Mouse (Mus musculus) layer of hippocampus, adult 18-20 months (tissue): Measurements from ENCODE around the gene Tbc1d8b. TPM values are rescaled to one million over a fixed set of nuclear protein-coding genes. Genes with fewer than 3 reads are reported as not detected.

Experiments used
- DNase-seq, 2 experiments: peaks; one replicate each; pipeline ENCODE4 v3.0.0; 2022; ENCODE audit warnings: low spot score in 2 of 2
- total RNA-seq, 2 experiments: library from RNA; stranded (reverse); gene quantifications; 2 replicates each; pipeline ENCODE4 v1.2.3; 2021

Gene Tbc1d8b
- total RNA-seq, 2 experiments from 2014 or later = 11.9 to 12.5 TPM

GRCm38 (mm10) chrX:139779401-139779800 lies 94.6 kb downstream of the Tbc1d8b start:
- no peak for DNase-seq

DNA sequence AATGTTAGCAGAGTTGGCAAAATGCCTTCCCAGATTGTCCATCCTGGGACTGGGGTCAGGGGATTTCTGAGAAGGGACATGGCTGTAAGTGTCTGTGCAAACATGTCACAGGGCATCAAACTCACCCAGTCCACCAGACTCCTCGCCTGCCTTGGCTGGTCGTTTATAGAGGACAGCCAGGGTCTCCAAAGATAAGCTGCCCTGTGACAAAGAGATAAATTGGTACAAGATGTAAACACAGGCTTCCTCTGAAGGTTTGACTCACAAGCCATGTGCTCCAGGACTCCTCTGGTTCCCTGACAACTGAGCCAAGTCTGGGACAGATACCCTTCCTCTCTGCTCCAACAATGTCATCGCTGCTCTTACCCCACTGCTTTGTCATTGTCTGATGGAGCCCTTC lies 96.2 kb downstream of the Tbc1d8b start:
- no peak for DNase-seq

DNA sequence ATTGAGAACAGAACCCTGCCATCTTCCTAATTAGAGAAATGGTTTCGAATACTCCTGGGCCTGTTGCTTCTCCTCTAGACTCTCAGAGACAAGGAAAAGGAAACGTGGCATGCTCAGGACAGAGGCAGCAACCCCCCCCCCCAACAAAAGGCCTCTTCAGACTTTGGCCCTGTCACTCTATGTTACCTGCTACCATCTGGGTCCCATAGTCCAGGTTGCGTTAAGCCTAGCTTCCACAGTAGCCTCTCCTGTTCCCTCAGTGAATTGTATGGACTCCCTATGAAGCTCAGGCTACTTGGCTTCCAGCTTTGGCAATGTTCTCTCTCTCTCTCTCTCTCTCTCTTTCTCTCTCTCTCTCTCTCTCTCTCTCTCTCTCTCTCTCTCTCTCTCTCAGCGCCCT lies 96.8 kb downstream of the Tbc1d8b start:
- DNase-seq = no peak

DNA sequence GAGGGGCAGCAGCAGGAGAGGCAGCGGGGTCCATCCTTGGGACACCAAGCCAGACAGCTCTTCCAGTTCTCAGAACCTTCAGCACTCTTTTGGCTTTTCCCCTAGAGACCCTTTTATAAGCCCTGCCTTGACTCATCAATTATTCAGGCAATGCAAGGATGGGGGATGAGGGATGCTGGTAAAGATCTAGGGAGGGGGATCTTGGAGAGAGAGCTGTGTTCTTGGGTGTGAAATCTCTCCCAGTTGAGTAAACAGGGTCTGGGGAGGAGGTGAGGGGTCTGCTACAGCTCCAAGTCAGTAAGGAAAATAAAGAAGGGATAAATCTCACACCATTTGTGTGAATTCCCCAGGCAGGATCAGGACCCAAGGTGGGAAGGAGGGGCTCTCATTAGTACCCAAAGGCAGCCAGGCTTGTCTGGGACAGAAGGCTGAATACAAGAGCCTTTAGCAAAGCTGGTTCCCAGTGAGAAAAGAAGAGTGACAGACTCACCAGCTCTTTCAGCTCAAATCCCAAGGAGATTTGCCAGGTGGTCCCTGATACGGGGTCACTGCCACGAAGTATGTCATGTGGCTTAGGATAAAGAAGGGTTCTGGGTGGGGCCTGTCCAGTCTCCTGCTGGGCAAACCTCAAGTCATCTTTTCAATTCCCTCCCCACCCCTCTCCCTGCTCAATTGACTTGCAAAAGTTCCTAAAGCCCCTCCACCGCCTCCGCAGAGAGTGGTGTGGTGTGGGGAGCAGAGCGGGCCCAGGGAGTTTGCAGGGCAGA lies 97.7 kb downstream of the Tbc1d8b start, which contains the start of gene Ripply1:
Gene Ripply1 (minus strand): TSS at position 76 of the 767 bp plus-strand sequence.
- no peak for DNase-seq

DNA sequence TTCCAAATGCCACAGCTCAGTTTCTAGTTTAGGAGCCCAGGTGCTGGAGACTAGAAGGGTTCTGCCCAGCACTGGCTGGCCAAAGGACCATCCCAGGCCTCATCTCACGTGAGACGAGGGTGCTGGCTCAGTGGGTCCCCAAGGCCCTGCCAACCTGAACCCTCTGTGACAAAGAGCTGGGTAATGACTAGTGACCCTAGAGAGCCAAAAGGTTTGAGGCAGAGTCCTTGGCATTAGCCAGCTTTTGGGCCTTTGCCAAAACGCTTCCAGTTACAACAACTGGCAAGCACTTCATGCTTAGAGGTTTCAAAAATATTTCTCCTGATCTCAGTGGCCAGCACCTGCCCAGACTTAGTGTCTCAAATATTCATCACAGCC lies 98.2 kb downstream of the Tbc1d8b start:
- DNase-seq = no peak

DNA sequence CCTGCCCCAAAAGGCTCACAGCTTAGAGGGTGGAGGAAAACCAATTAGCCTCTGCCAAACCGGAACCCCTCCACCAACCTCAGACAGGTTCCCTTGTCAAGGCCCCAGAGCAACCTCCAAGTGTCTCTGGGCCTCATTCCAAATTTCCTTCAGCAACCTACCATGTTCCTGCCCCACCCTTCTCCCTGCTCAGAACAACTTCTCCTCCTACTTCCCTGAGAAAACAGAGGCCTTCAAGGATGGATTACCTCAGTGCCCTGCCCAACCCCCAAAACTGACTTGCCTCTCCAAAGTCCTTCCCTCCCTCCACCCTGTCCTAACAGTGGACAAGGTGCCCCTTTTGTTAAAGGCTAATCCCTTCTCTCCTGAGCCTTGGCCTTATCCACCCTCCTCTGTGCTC lies 101.0 kb downstream of the Tbc1d8b start:
- no peak for DNase-seq

DNA sequence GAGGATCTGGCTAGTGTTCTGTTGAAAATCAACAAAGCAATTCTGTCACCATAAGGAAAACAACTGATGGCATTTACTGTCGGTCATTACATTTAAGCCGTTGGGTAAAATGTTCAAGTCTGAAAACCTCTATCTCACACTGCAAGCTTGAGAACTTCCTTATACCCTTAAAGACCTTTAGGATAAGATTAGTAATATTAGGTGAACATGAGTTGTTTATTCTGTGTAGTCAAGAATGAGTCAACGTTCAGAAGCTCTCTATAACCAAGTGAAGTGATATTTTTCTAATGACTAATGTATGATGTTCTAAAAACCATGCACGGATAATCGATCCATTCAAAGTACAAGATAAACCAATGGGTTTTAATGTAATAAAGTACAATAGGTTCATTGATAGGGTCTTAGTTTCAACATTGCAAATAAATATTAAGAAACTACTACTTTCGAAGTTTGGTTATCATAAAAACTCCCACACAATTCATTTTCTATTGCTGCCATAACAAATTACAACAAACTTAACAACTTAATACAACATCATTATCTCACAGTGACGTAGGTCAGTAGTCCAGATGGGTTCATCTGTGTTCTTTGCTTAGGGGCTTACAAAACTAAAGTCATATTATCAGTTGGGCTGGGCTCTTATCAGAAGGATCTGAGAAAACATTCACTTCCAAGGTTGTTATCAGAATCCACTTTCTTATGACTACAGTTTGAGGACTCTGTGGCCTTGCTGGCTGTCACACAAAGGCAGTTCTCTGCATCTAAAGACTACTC lies 109.5 kb downstream of the Tbc1d8b start:
- no peak for DNase-seq

DNA sequence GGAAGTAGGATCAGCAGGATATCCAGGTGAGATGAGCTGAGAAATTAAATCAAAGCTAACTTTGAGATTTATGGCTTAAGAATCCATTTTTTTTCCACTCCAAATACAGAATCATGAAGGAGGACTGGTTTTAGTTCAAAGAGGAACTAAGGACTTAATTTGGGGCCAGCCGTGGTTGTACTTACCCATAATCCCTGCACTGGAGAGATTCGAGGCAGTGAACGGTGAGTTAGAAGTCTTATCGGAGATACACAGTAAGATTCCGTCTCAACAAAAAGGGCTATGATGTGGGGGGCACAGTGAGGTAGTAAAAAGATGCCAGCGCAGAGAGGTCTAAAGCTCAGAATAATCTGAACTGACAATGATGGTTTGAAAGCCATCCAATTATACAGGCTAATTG lies 111.2 kb downstream of the Tbc1d8b start:
- DNase-seq = no peak

- no peak for DNase-seq
Measured at GRCm38 (mm10) chrX:139797875-139798274, 113.1 kb downstream of the Tbc1d8b start.

DNA sequence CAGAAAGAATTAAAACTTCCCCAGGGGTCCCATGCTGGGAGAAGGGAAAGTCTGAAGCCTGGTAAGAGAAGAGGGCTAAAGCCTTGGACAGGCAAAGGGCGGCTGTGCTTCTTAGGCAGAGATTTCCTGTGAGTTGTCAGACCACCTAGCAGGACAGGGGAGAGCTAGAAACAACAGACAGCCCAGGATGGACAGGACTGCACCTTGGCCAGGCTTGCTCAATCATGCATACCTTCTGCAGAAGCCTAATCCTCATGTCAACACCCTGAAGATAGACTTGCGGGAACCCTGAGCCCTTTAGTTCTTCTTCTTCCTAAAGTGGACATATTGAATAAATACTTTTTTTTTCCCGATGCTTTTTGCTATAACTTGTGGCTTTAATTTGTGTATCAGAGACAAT lies 115.2 kb downstream of the Tbc1d8b start:
- DNase-seq = no peak

- no peak for DNase-seq
Measured at GRCm38 (mm10) chrX:139800406-139800878, 115.6 kb downstream of the Tbc1d8b start, which contains the start of gene Cldn2. Cldn2 (plus strand) TSS chrX:139800828.

Other genes starting within 250 kb of the Tbc1d8b start
- under 1 TPM; 0.30 to 0.42 TPM for gene D330045A20Rik, start 204.6 kb upstream of the Tbc1d8b start, total RNA-seq
- 10 to 100 TPM; 28.3 to 34.4 TPM for gene Rnf128, start 121.7 kb upstream of the Tbc1d8b start, total RNA-seq
- gene Gm15013, start 29.5 kb downstream of the Tbc1d8b start, total RNA-seq = not detected
- not detected for gene Ripply1, start 97.4 kb downstream of the Tbc1d8b start, total RNA-seq
- under 1 TPM; 0.51 to 0.97 TPM for gene Cldn2, start 115.8 kb downstream of the Tbc1d8b start, total RNA-seq
- gene Morc4, start 186.7 kb downstream of the Tbc1d8b start, total RNA-seq = 1 to 10 TPM; 5.6 to 6.1 TPM